Mouse (Mus musculus) lung, adult 2 months (tissue): ENCODE results near the gene Tex46. TPM values are rescaled to one million over a fixed set of nuclear protein-coding genes. Genes with fewer than 3 reads are reported as not detected.

ENCODE experiments used
- DNase-seq: peaks from one replicate; pipeline ENCODE4 v3.0.0; 2022
- H3K4me1 ChIP-seq: fragments of 200-500 bp; 2 replicates; pipeline ENCODE4 v1.6.1; 2011; ENCODE audit warnings: low read length; ENCODE audit not compliant: control insufficient read depth, insufficient read depth
- H3K4me3 ChIP-seq: fragments of 200-500 bp; replicated peaks from 2 replicates; pipeline ENCODE3; 2011; ENCODE audit warnings: low read depth, mild to moderate bottlenecking, control low read depth, low read length; ENCODE audit errors: extremely low read depth
- CTCF ChIP-seq: fragments of 200-500 bp; IDR thresholded peaks from 2 replicates; pipeline ENCODE4 v1.5.1; 2011; ENCODE audit warnings: mild to moderate bottlenecking, low read length, control low read depth; ENCODE audit not compliant: insufficient read depth
- POLR2A ChIP-seq: fragments of 200-500 bp; IDR thresholded peaks from 2 replicates; pipeline ENCODE4 v1.6.1; 2011; ENCODE audit warnings: low read depth, mild to moderate bottlenecking, control low read depth, low read length, borderline replicate concordance; ENCODE audit errors: extremely low read depth
- WGBS: fragments of 180-500 bp; shearing (Covaris S2); methylation state at CpG from one replicate; pipeline ENCODE4 v1.1.7; 2018; 5-methylcytosine and 5-hydroxymethylcytosine counted together
- polyA plus RNA-seq: library from polyadenylated mRNA; depleted of rRNA; stranded (reverse); fragments of >200 nt; gene quantifications from 2 replicates; pipeline ENCODE4 v1.2.3, GENCODE M21; 2012; rRNA removed

Gene Tex46
- polyA plus RNA-seq, 1 experiment = not detected

- Histone ChIP-seq H3K4me3 (no peak overlapping the region), H3K4me1 (no peaks in the 10 kb centered on the region)
- no peak for TF ChIP-seq POLR2A
- no peak for TF ChIP-seq CTCF
- no peak for DNase-seq
- WGBS = 41% methylated on average over 13 of the region's 13 CpGs
These were observed 39.4 kb downstream of the Tex46 start for GRCm38 (mm10) chr4:136649480-136650196.

- DNase-seq = no peak
- WGBS = 88% methylated on average over 8 of the region's 8 CpGs
- no peak overlapping the region for H3K4me3 ChIP-seq
- TF ChIP-seq CTCF (no peak), POLR2A (no peak)
- no peaks in the 10 kb centered on the region for H3K4me1 ChIP-seq
These were observed 40.0 kb downstream of the Tex46 start for GRCm38 (mm10) chr4:136650261-136650660.

- Histone ChIP-seq H3K4me3 (no peak overlapping the region), H3K4me1 (no peaks in the 10 kb centered on the region)
- 65% methylated on average over 3 of the region's 3 CpGs for WGBS
- DNase-seq = peak; percentile 14
- peak; percentile 72 for TF ChIP-seq CTCF
- TF ChIP-seq POLR2A = no peak
These were observed 41.1 kb downstream of the Tex46 start for GRCm38 (mm10) chr4:136651357-136651811.

GRCm38 (mm10) chr4:136651882-136652527 lies 41.8 kb downstream of the Tex46 start:
- no peak for DNase-seq
- no peak for TF ChIP-seq CTCF
- TF ChIP-seq POLR2A = no peak
- 69% methylated on average over 13 of the region's 13 CpGs for WGBS
- no peak overlapping the region for H3K4me3 ChIP-seq
- H3K4me1 ChIP-seq = no peaks in the 10 kb centered on the region

DNA sequence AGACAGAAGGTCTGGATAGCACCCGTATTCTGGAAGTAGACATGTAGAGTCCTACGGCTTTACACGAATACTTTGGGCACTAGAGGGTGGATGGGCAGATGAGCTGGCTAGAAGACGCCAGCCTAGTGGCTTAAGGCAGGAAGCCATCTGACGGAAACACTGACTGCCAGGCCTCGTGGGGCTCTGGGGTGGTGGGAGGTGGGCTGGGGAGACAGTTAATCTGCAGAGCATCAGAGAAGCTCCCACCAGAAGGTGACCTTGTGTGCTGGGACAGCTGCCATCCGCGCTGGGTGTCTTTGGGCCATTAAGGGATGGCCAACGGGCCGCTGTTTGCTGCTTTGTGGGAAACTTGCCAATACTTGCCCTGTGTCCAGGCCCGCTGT lies 42.3 kb downstream of the Tex46 start:
- TF ChIP-seq POLR2A (no peak), CTCF (no peak)
- WGBS = 50% methylated on average over 11 of the region's 11 CpGs
- Histone ChIP-seq H3K4me3 (no peak overlapping the region), H3K4me1 (no peaks in the 10 kb centered on the region)
- DNase-seq = no peak

- no peak for DNase-seq
- Histone ChIP-seq H3K4me3 (no peak overlapping the region), H3K4me1 (no peaks in the 10 kb centered on the region)
- WGBS = 50% methylated on average over 6 of the region's 6 CpGs
- TF ChIP-seq CTCF (no peak), POLR2A (no peak)
These were observed 42.8 kb downstream of the Tex46 start for GRCm38 (mm10) chr4:136653019-136653418.

- no peak overlapping the region for H3K4me3 ChIP-seq
- DNase-seq = no peak
- no peak for TF ChIP-seq POLR2A
- 78% methylated on average over 10 of the region's 10 CpGs for WGBS
- H3K4me1 ChIP-seq = no peaks in the 10 kb centered on the region
These were observed 43.5 kb downstream of the Tex46 start for GRCm38 (mm10) chr4:136653692-136654234.

GRCm38 (mm10) chr4:136657914-136658313 lies 47.7 kb downstream of the Tex46 start:
- DNase-seq = no peak
- Histone ChIP-seq H3K4me3 (no peak overlapping the region), H3K4me1 (no peaks in the 10 kb centered on the region)
- TF ChIP-seq CTCF = no peak
- TF ChIP-seq POLR2A = no peak
- WGBS = 70% methylated on average over 3 of the region's 3 CpGs

Other genes with a start within 250 kb of the Tex46 start
- 0.10 TPM in 1 of 2 replicates, not detected in the other for gene Htr1d, start 186.9 kb upstream of the Tex46 start, polyA plus RNA-seq
- 0.72 and 1.1 TPM in 2 replicates for gene 6030445D17Rik, start 148.2 kb upstream of the Tex46 start, polyA plus RNA-seq
- gene Luzp1, start 140.7 kb upstream of the Tex46 start, polyA plus RNA-seq = 12.5 and 15.7 TPM in 2 replicates
- gene Kdm1a, start 7.7 kb upstream of the Tex46 start, polyA plus RNA-seq = 21.3 and 24.5 TPM in 2 replicates
- gene Lactbl1, start 12.2 kb downstream of the Tex46 start, polyA plus RNA-seq = 0.05 and 0.07 TPM in 2 replicates
- 4.6 and 6.8 TPM in 2 replicates for gene Ephb2, start 225.6 kb downstream of the Tex46 start, polyA plus RNA-seq